Mouse (Mus musculus): ENCODE results near the gene Alg13.

- TF ChIP-seq GATA1 (IDR thresholded peaks at IDR 0.05; ENCODE audit: low read length) (no peak), TAL1 (IDR thresholded peaks at IDR 0.05; ENCODE audit: low read length) (no peak)
Measured at GRCm38 (mm10) chrX:144305659-144306058, 11.9 kb upstream of the Alg13 start.
